Mouse (Mus musculus): Measurements from ENCODE around the gene Usp40. TPM values are rescaled to one million over a fixed set of nuclear protein-coding genes. Genes with fewer than 3 reads are reported as not detected.

Gene Usp40
- polyA plus RNA-seq, 1 experiment, result 6.0 TPM

GRCm38 (mm10) chr1:87953073-87953472, 55.3 kb downstream of the Usp40 start:
- DNase-seq (ENCODE audit: low read depth, low spot score), result no peak
- 70% methylated on average over 3 of the region's 3 CpGs for WGBS

- DNase-seq (ENCODE audit: low read depth, low spot score), result no peak
- WGBS, result 92% methylated on average over 3 of the region's 3 CpGs
Observed at GRCm38 (mm10) chr1:87951641-87952040, 56.7 kb downstream of the Usp40 start.

GRCm38 (mm10) chr1:87947681-87948091, 60.7 kb downstream of the Usp40 start:
- WGBS, result 84% methylated on average over 6 of the region's 6 CpGs
- no peak for DNase-seq (ENCODE audit: low read depth, low spot score)

GRCm38 (mm10) chr1:87941765-87942164, 66.6 kb downstream of the Usp40 start:
- no peak for DNase-seq (ENCODE audit: low read depth, low spot score)
- WGBS, result 74% methylated on average over 1 of the region's 1 CpGs

- 34% methylated on average over 2 of the region's 2 CpGs for WGBS
- no peak for DNase-seq (ENCODE audit: low read depth, low spot score)
Observed at GRCm38 (mm10) chr1:87936516-87936915, 71.8 kb downstream of the Usp40 start.

- 85% methylated on average over 7 of the region's 7 CpGs for WGBS
- DNase-seq (ENCODE audit: low read depth, low spot score), result no peak
Observed at GRCm38 (mm10) chr1:87936075-87936474, 72.3 kb downstream of the Usp40 start.

- 82% methylated on average over 2 of the region's 2 CpGs for WGBS
- no peak for DNase-seq (ENCODE audit: low read depth, low spot score)
Observed at GRCm38 (mm10) chr1:87935546-87935945, 72.8 kb downstream of the Usp40 start.

- WGBS, result 88% methylated on average over 9 of the region's 9 CpGs
- DNase-seq (ENCODE audit: low read depth, low spot score), result no peak
Observed at GRCm38 (mm10) chr1:87935095-87935494, 73.3 kb downstream of the Usp40 start.

GRCm38 (mm10) chr1:87933051-87933450, 75.3 kb downstream of the Usp40 start:
- 71% methylated on average over 5 of the region's 5 CpGs for WGBS
- DNase-seq (ENCODE audit: low read depth, low spot score), result no peak

- WGBS, result 70% methylated on average over 5 of the region's 5 CpGs
- no peak for DNase-seq (ENCODE audit: low read depth, low spot score)
Observed at GRCm38 (mm10) chr1:87929730-87930129, 78.6 kb downstream of the Usp40 start.

GRCm38 (mm10) chr1:87924888-87925287, 83.5 kb downstream of the Usp40 start:
- no peak for DNase-seq (ENCODE audit: low read depth, low spot score)
- WGBS, result 56% methylated on average over 4 of the region's 4 CpGs

GRCm38 (mm10) chr1:87922666-87923065, 85.7 kb downstream of the Usp40 start:
- 11% methylated on average over 1 of the region's 1 CpGs for WGBS
- no peak for DNase-seq (ENCODE audit: low read depth, low spot score)

GRCm38 (mm10) chr1:87920056-87920614, 88.2 kb downstream of the Usp40 start:
- no peak for DNase-seq (ENCODE audit: low read depth, low spot score)
- WGBS, result 42% methylated on average over 3 of the region's 3 CpGs

- DNase-seq (ENCODE audit: low read depth, low spot score), result no peak
- 75% methylated on average over 2 of the region's 2 CpGs for WGBS
Observed at GRCm38 (mm10) chr1:87918061-87918460, 90.3 kb downstream of the Usp40 start.

- DNase-seq (ENCODE audit: low read depth, low spot score), result no peak
- 92% methylated on average over 3 of the region's 3 CpGs for WGBS
Observed at GRCm38 (mm10) chr1:87917361-87917760, 91.0 kb downstream of the Usp40 start.

GRCm38 (mm10) chr1:87913356-87913755, 95.0 kb downstream of the Usp40 start:
- no peak for DNase-seq (ENCODE audit: low read depth, low spot score)

GRCm38 (mm10) chr1:87910428-87910827, 97.9 kb downstream of the Usp40 start:
- whole genome bisulfite sequencing, result 30% methylated on average over 1 of the region's 1 CpGs
- DNase-seq (ENCODE audit: low read depth, low spot score), result no peak

- no peak for DNase-seq (ENCODE audit: low read depth, low spot score)
Observed at GRCm38 (mm10) chr1:87909565-87909964, 98.8 kb downstream of the Usp40 start.

GRCm38 (mm10) chr1:87908736-87909135, 99.6 kb downstream of the Usp40 start:
- 43% methylated on average over 3 of the region's 3 CpGs for WGBS
- no peak for DNase-seq (ENCODE audit: low read depth, low spot score)

- 91% methylated on average over 2 of the region's 2 CpGs for WGBS
- no peak for DNase-seq (ENCODE audit: low read depth, low spot score)
Observed at GRCm38 (mm10) chr1:87908006-87908405, 100.3 kb downstream of the Usp40 start.

- DNase-seq (ENCODE audit: low read depth, low spot score), result no peak
- 33% methylated on average over 5 of the region's 5 CpGs for WGBS
Observed at GRCm38 (mm10) chr1:87906361-87906956, 101.9 kb downstream of the Usp40 start.

- no peak for DNase-seq (ENCODE audit: low read depth, low spot score)
Observed at GRCm38 (mm10) chr1:87902186-87902585, 106.2 kb downstream of the Usp40 start.
